Mouse (Mus musculus) testis, adult 2 months (tissue): ENCODE measurements at regions not wholly inside any gene's neighbourhood (a gene's known extent, or its start where the extent isn't known, plus 50 kb on each side); places are given as distances from the start of the nearest gene placed in this dataset.

ENCODE experiments used
- H3K27ac ChIP-seq: fragments of 200-500 bp; 2 replicates; pipeline ENCODE4 v1.5.1; 2012; ENCODE audit warnings: low read depth, low read length; ENCODE audit not compliant: control insufficient read depth, insufficient read depth
- H3K27me3 ChIP-seq: fragments of 200-500 bp; 2 replicates; pipeline ENCODE4 v1.6.1; 2012; ENCODE audit warnings: mild to moderate bottlenecking, low read length, moderate library complexity; ENCODE audit not compliant: control insufficient read depth, insufficient read depth
- H3K36me3 ChIP-seq: fragments of 200-500 bp; 2 replicates; pipeline ENCODE4 v1.6.1; 2012; ENCODE audit warnings: mild to moderate bottlenecking, low read length; ENCODE audit not compliant: control insufficient read depth, insufficient read depth
- H3K4me1 ChIP-seq: fragments of 200-500 bp; 2 replicates; pipeline ENCODE4 v1.6.1; 2012; ENCODE audit warnings: low read length; ENCODE audit not compliant: control insufficient read depth, insufficient read depth
- H3K4me3 ChIP-seq: fragments of 200-500 bp; 2 replicates; pipeline ENCODE4 v1.5.1; 2012; ENCODE audit warnings: low read depth, mild to moderate bottlenecking, low read length, moderate library complexity, mixed read lengths; ENCODE audit not compliant: control insufficient read depth
- CTCF ChIP-seq: fragments of 200-500 bp; IDR thresholded peaks from 2 replicates; pipeline ENCODE4 v1.5.1; 2012; ENCODE audit warnings: low read depth, mild to moderate bottlenecking, inconsistent platforms, low read length, moderate library complexity; ENCODE audit not compliant: control insufficient read depth, insufficient read depth, insufficient replicate concordance
- POLR2A ChIP-seq: fragments of 200-500 bp; IDR thresholded peaks from 2 replicates; pipeline ENCODE4 v1.6.1; 2012; ENCODE audit warnings: low read depth, mild to moderate bottlenecking, inconsistent platforms, low read length, moderate library complexity; ENCODE audit not compliant: control insufficient read depth

DNA sequence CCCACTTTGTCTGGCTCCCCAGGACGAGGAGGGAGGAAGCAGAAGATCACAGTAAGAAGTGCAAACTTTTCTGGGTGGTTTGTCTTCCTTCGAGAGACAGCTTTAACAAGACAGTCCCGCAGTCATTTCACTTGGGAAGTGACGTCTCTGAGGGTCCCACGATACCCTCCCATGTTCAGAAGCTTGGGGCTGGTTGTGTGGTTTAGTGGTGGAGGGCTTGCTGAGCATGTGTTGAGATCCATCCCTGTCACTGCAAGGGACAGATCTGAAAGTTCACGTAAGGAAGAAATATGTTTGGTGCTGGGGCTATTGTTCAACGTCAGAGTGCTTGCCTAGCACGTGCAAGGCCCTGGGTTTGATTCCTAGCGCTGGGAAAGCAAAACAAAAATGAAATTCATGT is 65.2 kb upstream of the Ahctf1 start:
- Histone ChIP-seq H3K27me3 (no peaks in the 10 kb centered on the region), H3K4me1 (no peaks in the 10 kb centered on the region), H3K36me3 (no peaks in the 10 kb centered on the region), H3K27ac (no peak overlapping the region), H3K4me3 (no peak overlapping the region)
- TF ChIP-seq POLR2A (no peak), CTCF (no peak)

DNA sequence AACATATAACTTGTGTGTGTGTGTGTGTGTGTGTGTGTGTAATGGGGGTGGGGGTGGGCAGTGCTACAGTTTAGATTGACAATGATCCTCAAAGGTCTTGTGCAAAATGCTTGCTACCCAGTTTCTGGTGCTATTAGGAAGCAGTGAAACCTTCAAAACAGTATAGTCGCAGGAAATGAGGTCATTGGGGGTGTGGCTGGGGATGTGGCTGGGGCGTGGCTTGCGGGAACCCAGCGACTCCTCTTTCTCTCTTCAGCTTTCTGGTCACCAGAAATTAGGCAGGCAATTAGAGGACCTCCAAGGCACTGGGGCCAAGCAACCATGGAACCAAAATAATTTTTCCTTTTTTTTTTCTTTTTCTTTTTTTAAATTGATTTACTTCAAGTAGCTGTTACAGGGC is 64.0 kb upstream of the Ahctf1 start:
- H3K4me1 ChIP-seq = no peaks in the 10 kb centered on the region
- no peak overlapping the region for H3K27ac ChIP-seq
- no peak overlapping the region for H3K4me3 ChIP-seq
- no peak for TF ChIP-seq CTCF
- TF ChIP-seq POLR2A = no peak
- no peaks in the 10 kb centered on the region for H3K27me3 ChIP-seq
- no peaks in the 10 kb centered on the region for H3K36me3 ChIP-seq

DNA sequence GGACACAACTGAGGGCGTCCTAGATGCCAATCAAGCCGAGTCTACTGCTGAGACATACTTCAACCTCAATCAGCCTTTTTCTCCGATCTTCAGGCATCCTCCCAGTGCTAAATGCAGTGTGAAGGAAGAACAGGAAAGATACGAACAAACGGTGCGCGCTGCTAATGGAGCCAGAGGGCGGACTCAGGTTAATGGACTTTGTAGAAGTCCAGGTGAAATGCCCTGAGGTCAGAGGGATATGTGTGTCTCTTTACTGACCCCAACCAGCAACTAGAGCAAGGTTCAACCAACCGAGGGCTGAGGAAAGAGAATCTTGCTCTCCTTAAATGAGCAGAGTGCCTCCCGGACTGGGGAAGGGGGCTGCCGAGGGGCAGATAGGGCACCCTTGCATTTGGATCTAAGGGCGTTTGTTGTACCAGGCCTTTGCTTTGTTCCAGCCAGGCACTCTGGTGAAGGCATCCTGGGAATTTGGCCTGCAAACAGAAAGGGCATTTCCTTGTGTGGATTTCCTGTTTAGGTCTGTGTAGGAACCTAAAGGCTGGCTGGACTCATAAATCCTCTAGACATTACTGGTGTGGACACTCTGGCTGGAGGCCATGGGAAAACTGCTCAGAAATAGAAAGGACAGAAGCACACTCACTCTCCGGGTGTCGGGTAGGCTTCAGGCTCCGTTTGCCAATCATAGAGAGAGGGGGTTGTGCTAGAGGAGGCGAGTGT is 62.7 kb upstream of the Ahctf1 start:
- H3K27ac ChIP-seq = no peak overlapping the region

DNA sequence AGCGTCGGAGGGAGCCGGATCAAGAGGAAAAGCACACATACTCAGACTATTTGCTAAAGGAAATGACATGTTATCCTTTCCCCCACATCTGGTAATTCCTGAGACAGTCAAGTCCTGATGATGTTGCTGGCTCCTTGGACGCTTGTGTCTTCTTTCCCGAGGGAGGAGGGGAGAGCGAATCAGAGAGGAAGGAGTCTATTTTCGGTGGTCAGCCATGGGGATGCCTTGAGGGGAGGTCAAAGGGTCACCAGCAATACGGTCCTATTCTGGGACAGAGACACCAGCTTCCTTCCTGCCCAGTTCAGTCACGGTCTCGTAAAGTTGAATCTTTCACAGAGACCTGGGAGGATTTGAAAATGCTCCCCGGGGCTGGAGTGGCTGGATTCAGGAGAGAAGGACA is 62.1 kb upstream of the Ahctf1 start:
- H3K36me3 ChIP-seq = no peaks in the 10 kb centered on the region
- TF ChIP-seq CTCF (no peak), POLR2A (no peak)
- H3K27me3 ChIP-seq = no peaks in the 10 kb centered on the region
- no peaks in the 10 kb centered on the region for H3K4me1 ChIP-seq
- no peak overlapping the region for H3K4me3 ChIP-seq
- H3K27ac ChIP-seq = no peak overlapping the region

More for the DNA sequence above, 62.7 kb upstream of the Ahctf1 start:
- Histone ChIP-seq H3K4me1 (no peaks in the 10 kb centered on the region), H3K27me3 (no peaks in the 10 kb centered on the region), H3K36me3 (no peaks in the 10 kb centered on the region), H3K4me3 (no peak overlapping the region)
- TF ChIP-seq POLR2A = no peak
- no peak for TF ChIP-seq CTCF

DNA sequence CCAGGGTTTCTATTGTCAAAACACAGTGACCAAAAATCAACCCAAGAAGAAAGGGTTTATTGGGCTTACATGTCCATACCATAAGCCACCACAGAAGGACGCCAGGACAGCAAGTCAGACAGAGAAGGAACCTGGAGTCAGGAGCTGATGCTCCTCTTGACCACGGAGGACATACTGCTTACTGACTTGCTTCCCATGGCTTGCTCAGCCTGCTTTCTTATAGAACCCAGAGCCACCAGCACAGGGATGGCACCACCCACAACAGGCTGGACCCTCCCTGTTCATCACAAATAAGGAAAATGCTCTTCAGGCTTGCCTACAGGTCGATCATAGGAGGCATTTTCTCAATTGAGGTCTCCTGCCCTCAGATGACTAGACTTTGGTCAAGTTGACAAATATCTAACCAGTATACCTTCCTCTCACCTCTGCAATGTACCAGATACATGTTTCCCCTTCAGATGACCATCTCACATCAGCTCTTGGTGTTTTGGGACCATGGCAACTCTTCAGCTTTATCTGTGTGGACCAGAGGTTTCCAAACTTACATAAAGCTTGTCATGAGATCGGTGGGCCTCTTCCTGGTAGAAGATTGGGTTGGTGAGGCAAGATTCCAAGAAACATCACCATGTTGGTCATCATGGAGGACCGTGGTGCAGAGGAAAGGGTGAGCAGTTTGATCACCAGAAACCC is 61.2 kb upstream of the Ahctf1 start:
- TF ChIP-seq POLR2A (no peak), CTCF (no peak)
- no peaks in the 10 kb centered on the region for H3K36me3 ChIP-seq
- H3K4me3 ChIP-seq = no peak overlapping the region
- H3K27me3 ChIP-seq = no peaks in the 10 kb centered on the region
- no peak overlapping the region for H3K27ac ChIP-seq
- no peaks in the 10 kb centered on the region for H3K4me1 ChIP-seq

DNA sequence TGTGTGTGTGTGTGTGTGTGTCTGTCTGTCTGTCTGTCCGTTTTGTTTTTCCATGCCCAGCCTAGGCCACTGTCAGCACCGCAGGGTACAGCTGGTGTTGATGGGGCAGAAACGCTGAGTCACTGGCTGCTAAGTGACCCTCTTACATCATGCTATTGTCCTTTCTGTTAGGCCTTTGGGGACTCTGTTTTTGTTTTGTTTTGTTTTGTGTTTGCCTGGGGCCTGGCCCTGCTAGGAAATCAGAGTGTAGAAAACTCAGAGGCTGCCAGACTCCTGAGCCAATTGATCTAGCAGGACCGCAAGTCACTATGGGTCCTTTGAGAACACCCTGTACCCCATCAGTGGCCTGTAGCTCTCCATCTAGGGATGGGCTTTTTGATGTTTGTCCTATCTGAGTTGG is 59.9 kb upstream of the Ahctf1 start:
- no peak for TF ChIP-seq CTCF
- TF ChIP-seq POLR2A = no peak
- no peak overlapping the region for H3K4me3 ChIP-seq
- no peak overlapping the region for H3K27ac ChIP-seq
- no peaks in the 10 kb centered on the region for H3K27me3 ChIP-seq
- no peaks in the 10 kb centered on the region for H3K4me1 ChIP-seq
- no peaks in the 10 kb centered on the region for H3K36me3 ChIP-seq

DNA sequence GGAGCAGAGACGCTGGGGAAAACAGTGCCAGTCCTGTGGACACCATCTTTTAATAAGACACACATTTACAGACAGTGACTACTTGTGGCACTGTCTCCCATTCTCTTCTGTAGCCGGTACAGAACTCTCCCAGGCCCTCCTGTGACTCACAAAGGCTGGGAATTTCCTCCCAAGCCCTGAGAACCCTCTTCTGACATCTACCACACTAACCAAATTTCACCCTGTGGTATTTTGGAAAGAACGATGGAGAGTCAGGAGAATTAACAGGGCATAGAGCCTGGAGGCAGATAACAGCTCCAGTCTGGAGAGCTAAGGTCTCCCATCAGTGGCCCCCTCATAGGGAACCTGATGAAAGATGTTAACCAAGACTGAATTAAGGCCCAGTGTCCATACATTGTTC is 59.5 kb upstream of the Ahctf1 start:
- Histone ChIP-seq H3K4me3 (no peak overlapping the region), H3K4me1 (no peaks in the 10 kb centered on the region), H3K36me3 (no peaks in the 10 kb centered on the region), H3K27ac (no peak overlapping the region), H3K27me3 (no peaks in the 10 kb centered on the region)
- TF ChIP-seq CTCF = no peak
- TF ChIP-seq POLR2A = no peak
